18 mouse cellular contexts compared by ENCODE assay signal in the genomic region with DNA sequence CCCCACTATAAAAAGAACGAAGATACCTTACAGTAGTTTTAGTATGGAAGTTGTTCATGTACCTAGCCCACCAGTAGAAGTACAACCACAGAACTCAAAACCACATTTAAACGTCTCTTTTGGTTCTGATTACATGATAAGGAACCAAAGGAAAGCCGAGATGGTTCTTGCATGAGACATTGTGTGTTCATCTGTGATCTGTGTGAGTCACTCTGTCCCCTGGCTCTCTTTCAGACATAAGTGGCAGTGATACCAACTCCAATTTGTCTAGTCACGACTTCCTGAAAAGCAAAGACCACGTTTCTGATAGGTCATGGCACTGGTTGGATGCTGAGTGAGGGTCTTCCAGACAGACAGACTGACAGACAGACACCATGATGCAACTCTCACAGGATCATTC.
"Had no signal": no experiment of that assay in that cellular context is flagged by ENCODE, and none has a peak within 500 bp of the region (broad histone marks: within the 10 kb centered on the region; RNA-seq: fewer than 3 reads in every experiment).

No protein-coding gene starts in this region.

- DNase-seq: kidney, adult 18-20 months; kidney, adult 9 months; kidney, postnatal 14 days; kidney, postnatal 4 days; left cerebral cortex, postnatal 4 days; liver, postnatal 0 days; lung, embryonic 14.5 days; right cerebral cortex, adult 18-20 months; right cerebral cortex, postnatal 14 days; spleen, adult 18-20 months; thymus, adult 18-20 months; thymus, postnatal 25 days had no signal

- H3K27me3 ChIP-seq: limb, embryonic 12.5 days; limb, embryonic 15.5 days; megakaryocyte, embryonic 14.5 days; midbrain, embryonic 13.5 days; stomach, embryonic 15.5 days had no signal

- H3K36me3 ChIP-seq: limb, embryonic 12.5 days; limb, embryonic 15.5 days; midbrain, embryonic 10.5 days; midbrain, embryonic 13.5 days; stomach, embryonic 15.5 days had no signal

- H3K4me3 ChIP-seq: limb, embryonic 12.5 days; limb, embryonic 15.5 days; midbrain, embryonic 10.5 days; midbrain, embryonic 13.5 days; stomach, embryonic 15.5 days had no signal
